Mouse (Mus musculus) liver, adult 2 months (tissue): Measurements from ENCODE around the gene Syndig1l.

Source experiments
- CTCF ChIP-seq: fragments of 200-500 bp; IDR thresholded peaks from 2 replicates; pipeline ENCODE4 v1.5.1; 2011; ENCODE audit warnings: low read depth, low read length, control low read depth
- POLR2A ChIP-seq: fragments of 200-500 bp; IDR thresholded peaks from 2 replicates; pipeline ENCODE4 v1.6.1; 2011; ENCODE audit warnings: low read length, control low read depth; ENCODE audit not compliant: insufficient read depth; ENCODE audit errors: extremely low read depth

- TF ChIP-seq CTCF (no peak), POLR2A (no peak)
Observed at GRCm38 (mm10) chr12:84674666-84675526, 23.7 kb downstream of the Syndig1l start.
